Mouse (Mus musculus) hindbrain, postnatal 0 days (tissue): ENCODE results near the gene Marf1. TPM values are rescaled to one million over a fixed set of nuclear protein-coding genes. Genes with fewer than 3 reads are reported as not detected.
"Not testable (repeated sequence)": the region's sequence is repeated elsewhere in the genome, so short reads cannot be mapped to it uniquely, and the experiment has no call there.

Source experiments
- ATAC-seq: fragments of 200-750 bp; cut with Nextera tagmentation; 2 replicates; pipeline ENCODE4 v1.8.0; 2017; ENCODE audit warnings: mild to moderate bottlenecking, moderate TSS enrichment, moderate library complexity
- DNase-seq: peaks from one replicate; pipeline ENCODE4 v3.0.0-alpha.2; 2015; ENCODE audit warnings: low spot score
- H3K27ac ChIP-seq: fragments of 300-500 bp; sonication (generic); 2 replicates; pipeline ENCODE4 v1.5.1; 2014; ENCODE audit warnings: mild to moderate bottlenecking
- H3K27me3 ChIP-seq: fragments of 300-500 bp; sonication (generic); 2 replicates; pipeline ENCODE4 v1.6.1; 2014; ENCODE audit warnings: low read length, mixed read lengths; ENCODE audit not compliant: insufficient read depth
- H3K36me3 ChIP-seq: fragments of 300-500 bp; sonication (generic); 2 replicates; pipeline ENCODE4 v1.6.1; 2014; ENCODE audit warnings: low read length, mixed read lengths; ENCODE audit not compliant: insufficient read depth
- H3K4me1 ChIP-seq: fragments of 300-500 bp; sonication (generic); 2 replicates; pipeline ENCODE4 v1.6.1; 2014; ENCODE audit warnings: antibody characterized with exemption, low read length, mixed read lengths; ENCODE audit not compliant: insufficient read depth
- H3K4me2 ChIP-seq: fragments of 300-500 bp; sonication (generic); 2 replicates; pipeline ENCODE4 v1.6.1; 2014; ENCODE audit warnings: low read depth, mild to moderate bottlenecking, low read length, moderate library complexity, mixed read lengths
- H3K4me3 ChIP-seq: fragments of 300-500 bp; sonication (generic); 2 replicates; pipeline ENCODE4 v1.5.1; 2014; ENCODE audit warnings: low read length
- H3K9ac ChIP-seq: fragments of 300-500 bp; sonication (generic); replicated peaks from 2 replicates; pipeline ENCODE4 v1.6.1; 2014; ENCODE audit warnings: mild to moderate bottlenecking, low read length, moderate library complexity, mixed read lengths
- H3K9me3 ChIP-seq: fragments of 300-500 bp; sonication (generic); 2 replicates; pipeline ENCODE4 v1.6.1; 2016; ENCODE audit warnings: low read length, mixed read lengths
- CTCF ChIP-seq: IDR thresholded peaks from 2 replicates; pipeline ENCODE4 v1.5.1; 2016; ENCODE audit warnings: antibody characterized with exemption, control low read depth, low read depth
- WGBS: fragments of 180-500 bp; shearing (Covaris S2); extraction: QIAGEN DNeasy Blood & Tissue Kit; methylation state at CpG from one replicate; pipeline ENCODE4 v1.1.7; 2014; 5-methylcytosine and 5-hydroxymethylcytosine counted together
- microRNA counts: library from miRNA; unstranded; fragments of <30 nt; microRNA quantifications from one replicate; lab custom pipeline; 2015
- microRNA-seq, 2 experiments: library from miRNA; unstranded; fragments of <30 nt; microRNA quantifications; one replicate each; pipeline ENCODE4; 2016
- polyA plus RNA-seq: library from polyadenylated mRNA; unstranded; fragments of >200 nt; fragmentation: Nextera tagmentation; extraction: Ambion mirVana; gene quantifications from 2 replicates; pipeline ENCODE4 v1.2.1, GENCODE M21; 2015
- total RNA-seq: library from RNA; depleted of rRNA; stranded (reverse); fragments of >200 nt; gene quantifications from 2 replicates; pipeline ENCODE4 v1.2.3, GENCODE M21; 2014; rRNA removed

Marf1 gene
- total and polyA plus RNA-seq, 2 experiments from 2014 or later: 8.0 to 22.8 TPM

DNA sequence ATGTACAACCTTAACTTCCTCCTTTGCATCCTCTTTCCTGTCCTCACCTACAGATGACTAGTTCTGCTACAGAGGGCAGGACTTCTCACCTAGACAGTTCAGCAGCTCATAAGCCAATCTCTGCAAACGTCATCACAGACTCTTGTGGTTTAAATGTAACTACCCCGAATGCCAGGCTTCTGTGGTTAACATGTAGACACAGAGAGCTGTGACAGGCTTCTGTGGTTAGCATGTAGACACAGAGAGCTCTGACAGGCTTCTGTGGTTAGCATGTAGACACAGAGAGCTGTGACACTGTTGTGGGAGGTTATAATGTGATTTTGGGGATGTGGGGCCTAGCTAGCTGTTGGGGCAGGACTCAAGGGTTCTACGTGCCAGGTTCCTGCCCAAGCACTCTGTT is 74.9 kb downstream of the Marf1 start:
- 83% methylated on average over 3 of the region's 3 CpGs for WGBS
- TF ChIP-seq CTCF: no peak
- Histone ChIP-seq H3K4me3 (no peak overlapping the region), H3K9me3 (no peaks in the 10 kb centered on the region), H3K27ac (no peak overlapping the region), H3K4me2 (no peak overlapping the region), H3K9ac (no peak overlapping the region), H3K36me3 (no peaks in the 10 kb centered on the region), H3K27me3 (no peaks in the 10 kb centered on the region), H3K4me1 (no peaks in the 10 kb centered on the region)
- no peak for ATAC-seq
- DNase-seq: no peak

DNA sequence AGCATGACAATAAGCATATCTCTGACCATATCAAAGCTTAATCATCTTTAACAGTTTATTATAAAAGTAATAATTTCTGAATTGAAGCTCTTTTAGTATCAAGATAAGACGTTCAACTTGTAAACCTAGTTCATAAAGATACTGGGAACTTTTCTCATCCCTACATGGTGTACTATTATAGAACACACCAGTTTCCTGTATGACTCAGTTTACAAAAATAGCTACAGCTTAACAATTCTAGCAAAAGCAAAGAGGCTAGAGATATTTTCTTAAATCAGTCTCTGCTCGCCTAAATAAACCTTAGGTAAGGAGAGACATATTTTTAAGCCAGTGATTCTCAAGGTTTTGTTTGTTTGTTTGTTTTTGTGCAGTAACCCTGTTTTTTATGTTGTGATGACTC is 80.2 kb downstream of the Marf1 start:
- no peak overlapping the region for H3K27ac ChIP-seq
- no peak overlapping the region for H3K9ac ChIP-seq
- H3K4me1 ChIP-seq: no peaks in the 10 kb centered on the region
- no peaks in the 10 kb centered on the region for H3K9me3 ChIP-seq
- WGBS: 82% methylated on average over 2 of the region's 2 CpGs
- no peak for TF ChIP-seq CTCF
- ATAC-seq (no peak), DNase-seq (no peak)
- H3K36me3 ChIP-seq: no peaks in the 10 kb centered on the region
- no peak overlapping the region for H3K4me2 ChIP-seq
- H3K27me3 ChIP-seq: no peaks in the 10 kb centered on the region
- no peak overlapping the region for H3K4me3 ChIP-seq

DNA sequence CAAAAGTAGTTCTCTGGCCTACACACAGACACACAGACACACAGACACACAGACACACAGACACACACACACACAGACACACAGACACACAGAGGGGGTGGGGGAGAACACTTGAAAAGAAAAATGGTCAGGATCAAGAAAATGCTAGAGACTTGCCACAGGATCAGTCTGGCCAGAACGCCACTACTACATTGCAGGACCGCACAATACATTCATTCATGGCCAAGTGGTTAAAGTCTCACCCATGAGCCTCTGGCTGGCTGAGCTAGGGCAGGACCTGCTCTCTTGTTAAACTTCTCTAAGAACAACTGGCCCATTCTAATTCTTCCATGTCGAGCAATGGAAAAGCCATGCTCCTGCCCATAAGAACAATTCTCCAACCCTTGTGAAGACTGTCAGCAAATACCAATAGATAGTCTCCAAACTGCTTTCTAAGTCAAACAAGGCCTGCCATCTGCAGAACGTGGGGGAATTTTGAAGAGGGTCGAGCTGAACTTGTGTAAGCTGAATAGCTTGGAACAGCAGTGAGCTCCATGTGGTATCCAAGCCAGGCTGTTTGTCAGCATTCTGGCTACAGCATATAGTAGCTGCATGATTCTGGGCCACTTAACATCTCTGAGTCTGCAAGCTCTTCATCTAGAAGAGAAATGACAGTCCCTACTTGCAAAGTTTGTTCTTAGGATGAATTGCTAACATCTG is 92.5 kb downstream of the Marf1 start:
- Histone ChIP-seq H3K9me3 (no peaks in the 10 kb centered on the region), H3K4me1 (no peaks in the 10 kb centered on the region), H3K27me3 (no peaks in the 10 kb centered on the region), H3K4me2 (no peak overlapping the region), H3K27ac (no peak overlapping the region), H3K36me3 (no peaks in the 10 kb centered on the region), H3K9ac (no peak overlapping the region), H3K4me3 (no peak overlapping the region)
- TF ChIP-seq CTCF: no peak
- no peak for ATAC-seq
- no peak for DNase-seq
- WGBS: 61% methylated on average over 5 of the region's 5 CpGs

DNA sequence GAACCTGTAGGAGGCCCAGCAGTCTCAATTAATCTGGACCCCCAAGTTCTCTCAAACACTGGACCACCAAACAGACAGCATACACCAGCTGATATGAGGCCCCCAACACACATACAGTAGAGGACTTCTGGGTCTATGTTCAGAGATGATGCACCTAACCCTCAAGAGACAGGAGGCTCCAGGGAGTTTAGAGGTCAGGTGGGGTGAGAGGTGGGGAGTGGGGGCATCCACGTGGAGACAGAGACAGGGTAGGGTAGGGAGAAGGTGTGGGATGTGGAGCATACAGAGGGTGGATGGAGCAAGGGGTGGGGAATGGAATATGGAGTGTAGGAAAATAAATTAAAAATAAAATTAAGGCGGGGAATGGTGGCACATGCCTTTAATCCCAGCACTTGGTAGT is 94.5 kb downstream of the Marf1 start:
- H3K27ac ChIP-seq, H3K4me3 ChIP-seq, H3K27me3 ChIP-seq, H3K4me2 ChIP-seq, H3K4me1 ChIP-seq, ATAC-seq, DNase-seq, H3K36me3 ChIP-seq, H3K9me3 ChIP-seq, H3K9ac ChIP-seq: not testable (repeated sequence)
- WGBS: 83% methylated on average over 2 of the region's 2 CpGs

DNA sequence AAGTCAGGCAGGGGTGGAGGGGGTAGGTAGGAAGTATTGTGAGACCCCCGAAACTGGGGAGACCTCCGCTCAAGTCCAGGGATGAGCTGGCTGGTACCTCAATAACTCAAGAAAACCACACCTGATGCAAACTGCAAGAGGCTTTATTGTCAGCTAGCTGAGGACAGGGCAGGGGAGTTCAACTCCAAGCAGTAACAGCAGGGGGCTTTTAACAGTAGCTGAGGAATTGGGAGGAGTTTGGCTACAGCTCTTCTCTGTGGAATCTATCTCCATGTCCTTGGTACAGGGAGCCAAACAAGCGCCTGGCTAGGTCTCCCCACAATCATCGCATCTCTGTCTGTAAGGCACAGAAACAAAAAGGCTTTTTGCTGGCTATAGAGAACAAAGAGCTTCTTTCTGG is 96.6 kb downstream of the Marf1 start:
- H3K36me3 ChIP-seq, H3K4me2 ChIP-seq, H3K9me3 ChIP-seq, H3K4me1 ChIP-seq, H3K4me3 ChIP-seq, H3K9ac ChIP-seq, DNase-seq, ATAC-seq, H3K27me3 ChIP-seq, H3K27ac ChIP-seq: not testable (repeated sequence)
- WGBS: 74% methylated on average over 4 of the region's 4 CpGs

DNA sequence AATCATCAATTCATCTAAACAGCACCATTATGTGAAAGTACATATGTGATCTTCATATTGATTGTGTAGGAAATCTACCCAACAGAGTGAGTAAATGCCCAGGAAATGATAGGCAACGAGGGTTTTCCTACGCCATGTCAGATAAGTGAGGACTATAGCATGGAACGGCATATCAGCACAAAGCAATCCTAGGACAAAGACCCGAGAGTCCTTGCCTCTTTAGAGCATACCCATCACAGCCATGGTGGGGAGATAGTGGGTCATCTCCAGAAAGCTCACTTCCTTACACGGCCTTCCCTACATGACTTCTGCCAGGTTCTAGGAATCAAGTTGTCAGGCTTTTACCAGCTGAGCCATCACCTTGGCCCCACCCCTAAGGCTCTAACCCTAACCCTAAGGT is 103.3 kb downstream of the Marf1 start:
- no peak for DNase-seq
- no peak overlapping the region for H3K4me2 ChIP-seq

More for the DNA sequence above, 103.3 kb downstream of the Marf1 start:
- H3K27me3 ChIP-seq: no peaks in the 10 kb centered on the region
- 83% methylated on average over 5 of the region's 5 CpGs for WGBS
- H3K4me3 ChIP-seq: no peak overlapping the region
- no peaks in the 10 kb centered on the region for H3K36me3 ChIP-seq
- H3K9ac ChIP-seq: no peak overlapping the region
- H3K27ac ChIP-seq: no peak overlapping the region
- no peaks in the 10 kb centered on the region; the same call in 1 of the 2 replicates for H3K4me1 ChIP-seq
- no peaks in the 10 kb centered on the region for H3K9me3 ChIP-seq
- TF ChIP-seq CTCF: no peak
- no peak for ATAC-seq

MicroRNA genes within 50 kb of the gene (microRNA counts, 519-probe panel; counts per million panel counts)
- microRNA mmu-miR-484 (lab: Ali Mortazavi, UCI): 3,537 counts per million, percentile 60 among the panel's probes with 10 or more counts

Small RNA genes within 50 kb of the gene (microRNA-seq; reads per million reads assigned to microRNA genes)
- gene Gm27671: 0 reads per million in 2 experiments
- 2,381 to 3,968 reads per million in 2 experiments for gene Mir484

Other genes starting within 250 kb of the Marf1 start
- gene 2900011O08Rik, start 176.7 kb downstream of the Marf1 start, total RNA-seq: 143 and 154 TPM in 2 replicates
- 157 and 172 TPM in 2 replicates for gene 2900011O08Rik, start 176.7 kb downstream of the Marf1 start, polyA plus RNA-seq
- gene Ifitm7, start 176.5 kb downstream of the Marf1 start, total RNA-seq: 0.22 and 0.42 TPM in 2 replicates
- 1.2 and 1.9 TPM in 2 replicates for gene Ifitm7, start 176.5 kb downstream of the Marf1 start, polyA plus RNA-seq
- gene Nde1, start 76 bp downstream of the Marf1 start, total RNA-seq: 19.4 and 26.5 TPM in 2 replicates
- gene Nde1, start 76 bp downstream of the Marf1 start, polyA plus RNA-seq: 25.3 and 28.0 TPM in 2 replicates
- gene Myh11, start 128.0 kb upstream of the Marf1 start, total RNA-seq: 0.99 and 2.0 TPM in 2 replicates
- gene Myh11, start 128.0 kb upstream of the Marf1 start, polyA plus RNA-seq: 0.47 and 0.74 TPM in 2 replicates
- gene Fopnl, start 154.1 kb upstream of the Marf1 start, total RNA-seq: 83.8 and 93.0 TPM in 2 replicates
- gene Fopnl, start 154.1 kb upstream of the Marf1 start, polyA plus RNA-seq: 206 and 212 TPM in 2 replicates
- gene Abcc1, start 198.2 kb upstream of the Marf1 start, total RNA-seq: 14.2 and 15.2 TPM in 2 replicates
- 9.1 and 9.7 TPM in 2 replicates for gene Abcc1, start 198.2 kb upstream of the Marf1 start, polyA plus RNA-seq